Mouse (Mus musculus): ENCODE measurements at regions not wholly inside any gene's neighbourhood (a gene's known extent, or its start where the extent isn't known, plus 50 kb on each side); places are given as distances from the start of the nearest gene placed in this dataset.

DNA sequence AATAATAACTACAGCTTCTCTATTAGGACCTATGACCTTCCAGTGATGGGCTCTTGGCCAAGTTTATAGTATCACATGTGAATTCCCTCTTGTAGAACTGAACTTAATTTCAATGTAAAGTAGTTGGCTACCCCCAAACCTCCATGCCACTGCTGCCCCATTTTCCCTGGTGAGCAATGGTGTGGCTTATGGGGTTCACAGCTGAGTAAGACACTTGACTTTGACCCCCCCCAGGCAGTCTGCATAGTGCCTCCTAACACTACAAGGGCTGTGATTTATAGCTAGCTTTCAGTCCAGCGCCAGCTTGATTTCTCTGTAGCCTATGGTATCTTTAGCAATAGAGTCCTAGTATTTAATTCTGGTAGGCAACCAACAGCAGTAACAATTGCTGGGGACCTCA is 113.1 kb downstream of the Mis18a start:
- no peak for DNase-seq (ENCODE audit: extremely low spot score, low spot score)

DNA sequence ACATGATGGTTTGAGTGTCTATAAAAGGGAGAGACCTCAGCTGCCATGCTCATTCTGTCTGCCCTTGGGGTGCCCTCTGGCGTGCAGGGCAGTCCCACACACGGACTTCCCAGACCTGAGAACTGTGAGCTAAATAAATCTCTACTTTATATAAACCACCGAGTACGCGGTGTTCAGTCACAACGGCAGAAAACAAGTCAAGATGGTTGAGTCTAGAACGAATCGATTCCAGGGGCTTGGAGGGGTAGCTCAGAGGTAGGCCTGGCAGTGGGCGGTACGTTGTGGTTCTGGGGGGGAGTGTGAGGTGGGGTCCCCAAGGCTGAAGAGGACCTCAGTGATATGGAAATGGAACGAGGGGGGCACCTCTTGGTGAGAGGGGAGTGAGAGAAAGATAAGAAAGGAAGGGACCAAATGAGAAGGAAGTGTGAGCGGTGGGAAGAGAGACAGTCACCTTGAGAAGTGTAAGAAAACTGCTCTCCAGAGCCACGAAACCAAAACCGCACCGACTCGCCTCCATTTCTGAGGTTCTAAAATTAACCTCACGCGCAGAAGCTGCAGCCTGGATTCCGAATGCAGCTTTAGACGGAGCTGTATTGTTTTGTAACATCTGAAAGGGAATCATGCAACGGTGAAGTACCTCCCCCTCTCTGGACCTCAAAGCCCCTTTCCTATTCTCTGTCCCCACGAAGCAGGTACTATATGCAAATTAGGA is 117.0 kb downstream of the Mis18a start:
- no peak for DNase-seq (ENCODE audit: extremely low spot score, low spot score)

DNA sequence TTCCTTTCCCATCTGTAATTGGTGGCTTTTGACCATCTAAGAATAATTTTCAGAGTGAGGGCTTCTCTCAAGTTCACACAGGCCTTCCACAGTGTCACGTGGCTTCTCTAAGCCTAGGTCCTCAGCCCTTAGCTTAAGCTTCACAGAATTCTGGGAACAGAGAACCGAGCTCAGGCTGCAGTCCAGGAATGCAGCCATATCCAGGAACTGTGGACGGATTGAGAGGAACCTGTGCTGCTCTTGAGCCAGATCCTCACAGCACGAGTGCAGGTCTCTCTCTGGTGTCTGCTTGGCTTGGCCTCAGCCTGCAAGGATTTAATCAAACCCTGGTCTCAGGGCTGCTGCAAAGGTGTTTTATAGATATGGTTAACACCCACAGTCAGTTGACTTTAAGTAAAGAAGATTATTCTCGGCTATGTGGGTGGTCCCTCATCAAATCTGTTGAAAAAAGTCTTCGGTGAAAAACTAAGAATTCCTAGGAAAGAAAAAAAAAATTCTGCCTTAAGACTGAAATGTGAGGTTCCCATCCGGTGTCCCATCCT is 127.8 kb downstream of the Mis18a start:
- DNase-seq (ENCODE audit: extremely low spot score, low spot score) = no peak

DNA sequence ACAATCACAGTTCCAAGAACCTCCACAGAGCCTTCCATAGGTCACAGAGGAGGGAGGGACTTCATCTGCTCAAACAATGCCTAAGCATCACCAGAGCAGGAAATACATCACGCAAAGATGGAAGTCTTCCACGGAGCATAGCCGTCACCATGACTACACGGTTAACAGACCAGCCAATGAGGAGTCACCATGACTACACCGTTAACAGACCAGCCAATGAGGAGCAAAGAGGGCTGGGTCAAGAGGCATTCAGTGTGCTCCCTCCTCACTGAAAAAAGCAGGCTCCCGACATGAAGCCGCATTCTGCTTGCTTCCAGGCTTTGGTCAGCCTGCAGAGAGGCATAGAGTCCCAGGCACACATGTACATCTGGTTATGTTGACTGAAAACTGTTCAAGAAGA is 128.5 kb downstream of the Mis18a start:
- DNase-seq (ENCODE audit: extremely low spot score, low spot score) = no peak

DNA sequence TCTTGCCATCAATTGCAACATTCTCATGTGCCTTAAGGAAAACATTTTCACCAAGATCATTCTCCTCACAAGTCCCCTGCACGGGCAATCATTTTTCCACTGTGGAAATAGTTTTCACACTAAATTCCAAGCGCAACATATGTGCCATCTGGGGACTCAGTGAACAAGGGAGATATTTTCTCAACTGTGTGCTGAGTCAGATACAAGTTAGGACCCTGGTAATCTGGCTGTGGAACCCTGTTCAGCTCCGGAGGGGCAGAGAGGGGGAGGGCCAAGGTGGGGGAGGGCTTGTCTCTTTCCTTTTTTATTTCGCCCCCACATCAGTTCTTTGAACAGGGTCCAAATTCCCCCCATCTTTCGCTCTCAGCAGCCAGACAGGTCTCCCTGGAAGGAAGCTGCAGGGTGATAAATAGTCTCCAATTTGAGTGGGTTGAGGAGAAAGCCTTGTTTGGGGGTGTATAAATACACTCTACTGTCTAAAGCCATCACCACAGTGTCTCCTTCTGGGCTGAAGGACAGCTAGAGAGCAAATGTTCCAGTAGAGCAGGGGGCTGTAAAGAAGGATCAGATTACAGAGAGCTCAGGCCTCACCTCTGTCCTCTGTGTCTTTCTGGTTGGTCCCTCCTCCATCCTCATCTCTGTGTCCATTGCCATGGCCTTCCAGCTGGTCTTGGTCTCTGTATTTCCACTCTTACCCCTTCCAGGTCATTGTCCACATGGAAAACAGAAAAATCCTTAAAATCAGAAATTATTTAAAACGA is 134.3 kb downstream of the Mis18a start:
- no peak for DNase-seq (ENCODE audit: extremely low spot score, low spot score)

DNA sequence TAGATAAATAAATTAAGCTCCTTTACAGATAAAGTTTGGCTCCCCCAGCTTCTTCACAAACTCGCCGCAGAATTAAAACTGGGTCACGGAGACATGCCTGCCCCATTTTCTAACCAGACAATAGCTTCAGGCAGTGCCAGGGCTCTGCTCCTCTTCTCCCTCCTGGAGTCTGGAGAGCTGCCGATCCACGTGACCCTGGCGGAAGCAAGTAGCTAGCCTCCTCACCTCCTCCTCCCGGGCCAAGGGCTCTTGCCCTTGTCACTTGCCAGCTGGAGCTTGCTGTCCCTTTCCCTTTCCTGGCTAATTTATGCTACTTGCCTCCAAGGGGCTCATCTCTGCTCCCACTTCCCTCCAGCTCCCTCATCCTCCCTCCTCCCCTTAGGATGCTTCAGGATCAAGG is 142.0 kb downstream of the Mis18a start:
- no peak for DNase-seq (ENCODE audit: extremely low spot score, low spot score)

DNA sequence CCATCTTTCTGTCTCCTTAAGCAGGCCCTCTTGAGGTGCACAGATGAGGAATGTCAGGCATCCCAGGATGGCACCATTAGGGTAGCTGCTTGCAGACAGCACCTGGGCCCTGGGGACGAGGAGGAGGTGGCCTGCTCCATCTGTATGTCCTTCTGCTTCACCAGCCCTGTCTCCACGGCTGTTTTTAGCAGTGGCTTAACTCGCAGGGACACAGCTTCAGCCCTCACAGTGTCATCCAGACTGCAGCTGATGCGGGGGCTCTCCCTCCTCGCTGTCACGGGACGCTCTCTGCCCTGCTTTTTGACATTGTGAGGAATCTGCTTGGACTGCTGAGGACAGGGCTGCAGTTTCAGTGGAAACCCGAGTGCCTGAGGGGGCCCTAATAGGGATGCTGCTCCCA is 146.8 kb downstream of the Mis18a start:
- no peak for DNase-seq (ENCODE audit: extremely low spot score, low spot score)

DNA sequence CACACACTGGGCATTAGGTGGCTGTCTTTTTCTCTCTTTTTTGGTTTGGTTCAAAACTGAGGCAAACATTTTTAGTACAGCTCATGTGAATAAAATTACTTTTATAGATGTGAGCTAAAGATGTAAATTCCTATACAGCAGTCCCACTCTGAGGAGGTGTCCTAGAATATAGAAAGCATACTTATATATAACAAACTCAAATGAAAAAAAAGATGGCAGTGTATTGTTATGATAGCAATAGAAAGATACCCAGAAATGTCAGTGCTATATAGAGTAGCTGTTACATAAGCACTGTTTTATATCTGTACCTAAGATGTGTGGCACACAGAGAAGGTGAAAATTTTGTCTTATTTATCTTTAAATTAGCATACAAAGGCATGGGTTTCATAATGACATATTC is 156.1 kb downstream of the Mis18a start:
- no peak for DNase-seq (ENCODE audit: extremely low spot score, low spot score)

DNA sequence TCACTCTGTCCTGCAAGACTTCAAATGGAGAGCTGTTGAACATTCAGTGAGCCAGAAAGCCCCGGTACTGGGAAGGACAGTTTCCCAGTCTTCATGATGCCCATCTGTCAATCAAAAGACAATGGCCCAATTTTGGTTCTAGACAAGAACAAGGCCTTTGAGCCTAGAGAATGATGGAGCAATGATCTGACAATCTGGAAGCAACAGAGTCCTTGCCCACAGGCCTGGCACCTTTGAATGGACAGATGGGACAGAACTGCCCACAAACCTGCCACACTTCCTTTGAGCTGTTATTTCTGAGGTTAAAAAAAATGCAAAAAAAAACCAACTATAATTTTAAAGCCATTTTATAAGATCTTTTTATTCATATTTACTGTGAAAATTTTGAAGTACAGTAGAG is 157.4 kb downstream of the Mis18a start:
- DNase-seq (ENCODE audit: extremely low spot score, low spot score) = no peak

DNA sequence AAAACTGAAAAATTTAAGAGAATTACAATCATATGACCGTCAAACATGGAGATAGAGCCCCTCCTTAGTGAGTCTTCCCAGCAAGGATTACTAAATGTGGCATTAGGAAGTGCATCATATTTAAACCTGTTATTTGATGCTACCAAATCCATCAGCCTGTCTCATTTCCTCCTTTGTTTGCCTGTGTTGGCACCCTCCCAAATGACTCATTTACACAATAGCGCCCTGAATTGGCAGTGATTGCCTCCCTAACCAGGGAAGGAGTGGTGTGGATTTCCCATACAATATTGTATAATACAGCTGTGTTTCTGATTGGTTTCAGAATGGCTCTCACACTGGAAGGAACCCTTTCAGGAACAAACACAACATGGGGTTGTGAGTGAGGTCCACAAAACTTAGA is 162.0 kb downstream of the Mis18a start:
- DNase-seq (ENCODE audit: extremely low spot score, low spot score) = no peak

DNA sequence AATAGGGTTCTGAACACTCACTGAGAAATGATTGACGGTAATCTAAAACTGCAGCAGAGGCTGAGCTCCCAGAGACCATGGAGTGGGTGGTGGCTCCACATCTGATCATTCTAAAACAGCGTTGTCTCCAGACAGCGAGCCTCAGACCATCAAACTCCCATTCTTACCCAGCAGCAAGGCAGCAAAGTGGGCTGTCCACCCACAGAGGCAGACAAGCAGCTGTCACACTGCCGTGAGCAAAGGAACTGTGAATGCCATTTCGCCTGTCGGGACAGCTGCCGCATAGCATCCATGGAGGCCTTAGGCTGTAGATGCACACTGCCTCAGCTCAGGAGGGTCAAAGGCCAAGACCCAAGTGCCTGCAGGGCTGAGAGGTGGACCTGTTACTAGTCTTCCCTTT is 167.3 kb downstream of the Hunk start:
- DNase-seq (ENCODE audit: extremely low spot score, low spot score) = no peak

DNA sequence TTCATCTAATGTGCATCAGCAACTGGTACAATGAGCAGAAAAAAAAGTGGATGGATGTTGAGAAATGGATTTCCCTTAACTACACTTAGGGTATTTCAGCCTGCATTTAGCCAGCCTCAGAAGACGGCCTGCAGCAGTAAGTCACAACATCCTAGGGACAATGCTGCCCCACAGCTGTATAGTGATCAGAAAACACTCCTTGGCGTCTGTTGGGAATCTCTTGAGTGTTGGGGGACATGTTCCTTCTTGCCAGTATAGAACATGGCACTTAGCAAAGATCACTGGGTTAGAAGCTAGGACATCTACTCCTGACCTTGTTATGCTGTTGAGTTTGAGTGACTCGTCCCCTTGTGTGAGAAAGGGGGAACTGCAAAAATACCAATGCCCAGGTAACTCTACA is 165.2 kb downstream of the Hunk start:
- no peak for DNase-seq (ENCODE audit: extremely low spot score, low spot score)

DNA sequence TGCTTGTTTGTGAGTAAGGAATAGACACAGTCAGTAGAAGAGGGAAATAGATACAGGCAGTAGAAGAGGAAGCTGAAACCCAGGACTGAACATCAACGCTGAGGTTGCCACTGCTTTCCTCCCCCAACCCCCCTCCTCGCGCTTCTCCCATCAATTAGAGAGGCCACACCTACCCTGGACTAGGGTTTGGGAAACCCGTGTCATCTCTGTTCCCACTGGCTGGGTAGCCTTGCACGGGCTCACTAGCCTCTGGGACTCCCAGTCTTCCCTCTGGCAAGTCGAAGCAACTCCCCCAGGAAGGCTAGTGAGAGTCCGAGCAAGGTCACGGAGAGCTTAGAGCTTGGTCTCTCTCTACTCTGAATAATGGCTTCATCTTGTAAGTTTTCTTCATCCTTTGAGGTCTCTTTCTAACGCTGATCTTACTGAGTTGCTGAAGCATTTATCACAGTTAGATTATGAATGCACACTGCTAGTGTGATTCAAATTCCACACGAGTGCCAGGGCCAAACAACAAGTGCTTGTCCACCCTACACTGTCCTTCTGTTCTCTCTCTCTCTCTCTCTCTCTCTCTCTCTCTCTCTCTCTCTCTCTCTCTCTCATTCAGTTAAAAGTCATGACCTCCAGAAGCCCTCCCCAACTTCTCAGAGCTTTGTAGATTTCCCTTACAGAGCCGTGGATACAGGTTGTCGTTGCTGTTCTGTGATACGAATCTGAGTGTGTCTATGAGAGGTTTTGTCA is 164.4 kb downstream of the Hunk start:
- no peak for DNase-seq (ENCODE audit: extremely low spot score, low spot score)

All from neural tube, embryonic 10.5 days (tissue).